Mouse (Mus musculus): ENCODE measurements at regions not wholly inside any gene's neighbourhood (a gene's known extent, or its start where the extent isn't known, plus 50 kb on each side); places are given as distances from the start of the nearest gene placed in this dataset.
"Not testable (repeated sequence)": the region's sequence is repeated elsewhere in the genome, so short reads cannot be mapped to it uniquely, and the experiment has no call there.

DNA sequence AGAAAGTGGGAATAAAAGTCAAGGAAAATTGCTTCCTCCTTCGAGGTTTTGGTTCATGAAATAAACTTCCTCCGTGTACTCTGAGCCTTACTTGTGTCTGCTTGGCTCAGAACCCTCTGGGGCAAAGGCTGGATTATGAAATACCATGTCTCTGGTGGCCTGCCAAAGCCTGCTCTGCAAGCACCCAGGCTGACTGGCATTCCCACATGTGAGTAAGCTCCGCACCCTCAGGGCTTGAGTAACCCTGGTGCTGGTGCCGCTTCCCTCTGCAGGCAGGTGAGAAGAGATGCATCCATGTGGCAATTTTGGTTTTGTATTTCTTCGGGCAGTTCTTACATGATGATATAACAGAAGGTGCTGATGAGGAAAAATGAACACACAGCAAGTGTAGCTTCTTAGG lies 66.0 kb downstream of the Nr2f2 start:
- ATAC-seq (ENCODE audit: low TSS enrichment), result no peak

DNA sequence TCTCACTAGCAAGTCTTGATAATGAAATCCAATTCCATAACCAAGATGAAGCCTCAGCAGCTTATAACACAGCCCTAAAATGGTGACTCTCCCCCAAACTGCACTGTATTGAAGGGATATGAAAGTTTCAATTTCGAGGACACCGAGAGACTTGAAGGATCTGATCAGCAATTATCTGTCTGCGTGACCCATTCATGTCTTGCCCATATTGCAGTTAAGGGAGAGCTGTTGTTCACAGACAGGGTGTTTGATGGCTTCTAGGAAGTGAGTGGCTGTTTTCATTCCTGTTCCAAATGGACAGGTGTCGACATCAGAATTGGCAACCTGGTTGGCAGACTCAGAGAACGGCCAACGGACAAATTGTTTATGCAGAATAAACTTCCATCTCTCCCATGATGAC lies 75.1 kb downstream of the Nr2f2 start:
- ATAC-seq (ENCODE audit: low TSS enrichment), result no peak

DNA sequence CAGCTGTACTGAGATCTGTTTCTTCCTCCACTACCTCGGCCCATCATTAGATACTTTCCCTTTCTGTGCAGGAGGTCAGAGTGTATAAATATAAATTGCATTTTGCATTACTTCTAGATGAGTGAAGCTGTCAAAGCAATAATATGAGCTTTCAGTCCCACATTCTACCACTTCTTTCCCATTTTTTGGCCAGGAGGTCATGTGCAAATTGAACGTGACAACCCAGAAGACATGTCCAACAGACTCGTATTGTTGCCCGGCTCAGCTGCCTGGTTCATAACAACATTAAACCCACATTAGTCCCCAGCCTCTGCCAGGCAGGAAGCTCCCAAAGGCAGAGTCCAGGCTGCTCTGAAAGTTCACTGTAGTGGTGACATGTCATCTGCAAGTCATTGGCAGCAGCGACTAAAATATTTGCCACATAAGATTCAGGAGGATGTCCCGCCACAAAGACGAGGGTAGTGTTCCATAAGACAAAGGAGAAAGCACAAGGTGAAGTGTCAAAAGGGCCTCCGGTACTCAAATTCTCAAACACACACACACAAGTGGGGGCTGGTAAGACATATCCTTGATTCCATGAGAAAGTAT lies 75.7 kb downstream of the Nr2f2 start:
- ATAC-seq (ENCODE audit: low TSS enrichment), result no peak

DNA sequence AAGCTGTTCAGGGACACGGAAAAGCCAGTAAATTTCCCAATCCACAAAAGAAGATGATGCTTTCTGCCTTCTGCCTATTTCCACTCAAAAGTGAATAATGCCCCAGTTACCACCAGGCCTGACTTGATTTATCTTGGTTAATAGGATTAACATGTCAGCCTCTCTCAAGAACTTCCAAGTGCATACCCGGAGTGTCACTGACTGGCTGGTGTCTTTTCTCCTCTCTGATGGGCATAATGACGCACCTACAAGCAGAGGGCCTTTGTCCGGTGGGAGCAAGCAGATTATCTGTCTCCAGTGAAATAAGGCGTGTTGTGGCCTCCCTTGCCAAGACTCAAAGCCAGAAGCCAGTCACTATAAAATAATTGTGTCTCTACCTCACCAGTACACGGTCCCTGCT lies 76.3 kb downstream of the Nr2f2 start:
- ATAC-seq (ENCODE audit: low TSS enrichment), result no peak

DNA sequence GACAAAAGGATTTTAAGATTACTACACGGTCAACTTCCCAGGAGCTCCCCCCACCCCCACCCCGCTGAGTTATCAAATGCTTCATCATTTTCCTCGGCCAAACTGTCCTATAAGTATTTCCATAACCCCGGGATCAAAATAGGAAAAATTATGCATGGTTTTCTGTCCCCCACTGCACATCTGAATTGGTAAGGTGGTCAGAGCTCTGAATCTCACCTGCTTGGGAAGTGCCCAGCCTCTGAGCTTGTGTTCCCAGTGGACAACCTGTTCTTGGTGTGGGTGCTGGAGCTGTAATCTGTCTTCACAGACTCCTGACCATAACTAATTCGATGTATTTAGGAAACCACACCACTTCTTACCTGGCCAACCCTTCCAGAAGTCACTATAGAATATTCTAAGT lies 77.9 kb downstream of the Nr2f2 start:
- no peak for ATAC-seq (ENCODE audit: low TSS enrichment)

DNA sequence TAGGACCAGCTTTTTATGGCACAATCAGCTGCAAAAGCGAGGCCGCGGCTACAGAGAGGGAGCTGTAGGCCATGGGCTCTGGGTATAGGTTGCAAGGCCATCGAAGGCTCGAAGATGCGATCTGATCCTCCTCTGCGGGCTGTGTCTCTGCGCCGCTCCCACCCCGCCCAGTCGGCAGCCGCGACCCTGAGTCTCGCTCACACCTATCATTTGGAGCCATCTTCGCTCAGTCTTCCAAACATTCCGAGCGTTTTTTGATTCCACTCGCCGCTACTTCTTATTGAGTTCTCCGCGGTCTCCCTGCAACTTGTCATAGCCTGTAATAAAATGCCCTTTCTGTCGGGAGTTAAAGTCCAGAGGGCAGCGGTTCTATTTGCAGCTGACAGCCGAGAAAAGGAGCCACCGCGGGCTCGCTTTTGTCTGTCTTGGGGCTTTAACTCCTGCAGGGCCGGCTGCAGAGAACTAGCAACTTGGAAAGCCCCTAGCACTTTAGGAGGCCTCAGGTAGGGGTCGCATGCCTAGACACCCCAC lies 78.6 kb downstream of the Nr2f2 start:
- ATAC-seq (ENCODE audit: low TSS enrichment), result no peak

DNA sequence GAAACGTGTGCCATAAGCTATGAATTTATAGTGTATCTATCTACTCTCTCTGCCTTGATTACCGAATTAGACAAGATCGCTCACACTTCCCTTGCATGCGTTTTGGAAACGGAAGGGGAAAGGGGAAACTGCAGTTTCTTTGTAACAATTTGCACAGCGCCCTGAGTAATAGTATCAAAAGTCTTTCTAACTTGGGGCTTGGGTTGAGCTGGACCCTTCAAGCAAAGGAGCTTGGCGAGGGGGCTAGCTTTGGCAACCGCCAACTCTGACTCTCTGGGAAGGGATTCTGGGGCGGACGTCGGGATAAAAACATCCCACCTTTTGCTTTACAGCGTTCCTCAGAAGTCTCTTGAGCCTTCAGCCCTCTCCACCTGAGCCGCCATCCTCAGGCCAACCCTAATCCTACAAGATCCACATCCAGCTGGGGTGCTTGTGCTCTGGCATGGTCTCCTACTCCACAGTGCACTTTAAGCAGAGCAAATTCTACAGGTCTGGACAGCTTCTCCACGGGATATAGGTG lies 79.6 kb downstream of the Nr2f2 start:
- no peak for ATAC-seq (ENCODE audit: low TSS enrichment)

DNA sequence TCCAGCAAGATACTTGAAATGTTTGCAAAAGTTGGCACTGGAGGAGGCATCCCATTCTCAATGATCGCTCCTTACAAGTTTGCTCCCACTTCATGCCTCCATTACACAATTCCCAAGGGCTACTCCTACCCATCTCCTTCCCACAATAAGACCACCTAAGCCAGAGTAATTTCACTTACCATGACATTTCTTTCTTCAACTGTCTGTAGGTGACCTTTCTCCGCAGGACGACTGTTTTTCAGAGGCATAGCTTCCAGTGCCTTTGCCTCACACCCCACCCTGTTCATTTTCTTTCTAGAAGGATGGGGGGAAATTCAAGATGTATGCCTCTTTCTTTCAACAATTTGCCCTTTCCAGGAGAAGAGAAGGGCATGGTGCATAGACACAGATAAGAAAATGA lies 81.2 kb downstream of the Nr2f2 start:
- ATAC-seq (ENCODE audit: low TSS enrichment), result no peak

DNA sequence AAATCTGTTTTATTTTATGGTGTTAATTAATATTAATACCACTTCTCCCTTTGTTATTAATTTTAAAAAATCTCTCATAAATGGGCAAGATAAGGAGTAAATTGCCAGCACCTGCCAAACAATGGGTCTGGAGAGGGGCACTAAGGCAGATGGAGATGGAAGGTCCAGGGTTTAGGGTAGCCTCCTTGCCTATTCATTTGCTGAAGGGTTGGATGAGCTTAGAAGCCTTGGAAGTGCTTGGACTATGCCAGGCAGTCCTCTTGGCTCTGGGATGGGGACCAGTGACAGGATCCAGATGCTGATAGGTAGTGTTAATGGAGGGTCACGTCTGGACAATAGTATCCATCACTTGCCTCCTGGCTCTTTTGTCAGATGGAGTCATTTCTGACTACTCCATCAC lies 82.7 kb downstream of the Nr2f2 start:
- ATAC-seq (ENCODE audit: low TSS enrichment), result no peak

DNA sequence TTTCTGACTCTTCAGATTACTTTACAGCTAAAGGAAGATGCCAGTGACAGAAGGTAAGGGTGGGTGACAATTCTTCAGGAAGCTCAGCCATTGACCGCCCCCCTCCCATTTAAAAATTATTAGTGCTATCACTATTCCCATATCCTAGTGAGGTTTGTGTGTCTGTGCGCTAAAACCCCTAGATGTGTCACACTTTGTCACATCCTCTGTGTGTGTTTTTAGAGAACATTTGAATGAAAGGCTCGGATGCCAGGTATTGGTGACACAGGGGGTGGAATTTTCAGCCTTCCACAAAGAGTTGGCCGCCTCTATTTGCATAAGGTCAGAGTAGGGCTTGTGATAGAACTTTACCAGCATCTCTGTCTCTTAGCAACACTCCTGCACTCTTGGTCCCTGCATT lies 83.4 kb downstream of the Nr2f2 start:
- no peak for ATAC-seq (ENCODE audit: low TSS enrichment)

DNA sequence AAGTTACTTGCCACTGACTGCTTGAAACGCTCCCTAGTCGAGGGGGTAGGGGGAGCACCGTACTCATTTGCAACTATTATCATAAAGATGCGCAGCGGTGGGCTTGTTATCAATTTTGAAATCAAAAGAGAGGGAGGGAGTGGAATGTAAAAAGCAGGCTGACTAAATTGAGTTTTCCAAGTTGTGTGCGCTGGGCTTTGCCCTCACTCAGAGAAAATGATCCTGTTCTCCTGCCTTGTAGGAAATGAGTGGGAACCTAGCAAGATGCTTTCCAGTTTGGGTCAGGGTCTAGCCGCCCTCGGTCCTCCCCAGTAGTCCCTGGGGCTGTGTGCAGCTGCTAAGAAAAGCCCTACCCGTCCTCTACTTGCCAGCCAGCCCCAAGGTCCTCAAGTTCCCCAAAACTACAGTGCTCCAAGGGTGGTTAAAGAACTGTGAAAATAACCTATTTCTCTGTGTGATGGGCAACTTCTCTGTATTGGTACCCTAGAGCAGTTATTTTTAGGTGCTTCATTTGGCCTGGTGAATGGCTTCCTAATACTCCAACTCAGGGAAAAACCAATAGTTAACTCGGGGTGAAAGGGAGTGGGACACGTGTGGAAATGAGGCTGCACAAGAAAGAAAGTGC lies 84.5 kb downstream of the Nr2f2 start:
- ATAC-seq (ENCODE audit: low TSS enrichment), result no peak

DNA sequence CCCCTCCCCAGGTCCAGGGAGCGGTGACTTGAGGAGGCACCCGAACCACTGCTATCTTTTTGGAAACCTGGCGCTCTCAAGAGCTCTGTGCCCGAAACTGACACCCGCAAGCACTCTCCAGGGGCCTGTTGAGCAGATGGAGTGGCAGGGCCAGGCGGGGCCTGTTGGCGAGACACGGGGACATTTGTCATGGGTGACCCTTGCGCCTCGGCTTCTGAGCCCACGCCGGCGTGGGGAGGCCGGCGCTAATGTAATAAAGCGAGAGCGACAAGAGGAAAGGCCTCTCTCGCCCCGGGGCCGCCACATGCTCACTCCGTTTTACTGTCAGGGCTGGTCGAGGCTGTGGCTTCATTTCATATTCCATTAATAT lies 85.2 kb downstream of the Nr2f2 start:
- ATAC-seq (ENCODE audit: low TSS enrichment), result no peak

DNA sequence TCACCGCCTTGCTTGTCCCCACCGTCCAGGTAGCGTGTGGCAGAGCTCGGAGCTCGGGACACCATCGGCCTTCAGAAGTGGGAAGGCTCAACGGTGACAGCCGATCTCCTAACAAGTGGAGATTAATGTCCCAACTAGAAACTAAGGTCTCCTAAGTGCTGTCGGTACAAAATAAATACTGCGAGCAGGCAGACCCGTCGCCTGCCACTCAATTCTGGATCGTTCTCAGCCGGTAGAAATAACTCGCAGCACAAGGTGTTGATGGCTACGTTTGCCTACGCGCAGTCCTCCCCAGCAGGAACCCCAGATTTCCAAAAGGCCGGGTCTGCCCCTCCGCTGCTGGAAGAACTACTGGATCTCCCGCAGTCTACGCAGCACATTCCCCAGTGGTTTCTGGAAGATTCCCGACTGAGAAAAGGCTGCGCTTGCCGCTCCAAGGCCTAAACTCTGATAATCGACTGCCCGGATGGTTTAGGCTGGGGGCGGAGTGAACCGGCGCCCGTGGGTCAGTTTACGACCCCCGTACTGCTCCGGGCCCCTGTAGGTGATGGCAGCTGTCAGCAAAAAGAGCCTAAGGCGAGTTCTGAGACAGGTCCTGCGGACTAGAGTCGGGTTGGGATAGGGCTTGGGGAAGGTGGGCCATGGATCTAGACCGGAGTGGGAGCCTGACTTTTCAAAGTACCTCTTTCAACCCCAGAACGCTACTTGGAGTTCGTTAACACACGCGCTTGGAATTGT lies 85.7 kb downstream of the Nr2f2 start:
- no peak for ATAC-seq (ENCODE audit: low TSS enrichment)

DNA sequence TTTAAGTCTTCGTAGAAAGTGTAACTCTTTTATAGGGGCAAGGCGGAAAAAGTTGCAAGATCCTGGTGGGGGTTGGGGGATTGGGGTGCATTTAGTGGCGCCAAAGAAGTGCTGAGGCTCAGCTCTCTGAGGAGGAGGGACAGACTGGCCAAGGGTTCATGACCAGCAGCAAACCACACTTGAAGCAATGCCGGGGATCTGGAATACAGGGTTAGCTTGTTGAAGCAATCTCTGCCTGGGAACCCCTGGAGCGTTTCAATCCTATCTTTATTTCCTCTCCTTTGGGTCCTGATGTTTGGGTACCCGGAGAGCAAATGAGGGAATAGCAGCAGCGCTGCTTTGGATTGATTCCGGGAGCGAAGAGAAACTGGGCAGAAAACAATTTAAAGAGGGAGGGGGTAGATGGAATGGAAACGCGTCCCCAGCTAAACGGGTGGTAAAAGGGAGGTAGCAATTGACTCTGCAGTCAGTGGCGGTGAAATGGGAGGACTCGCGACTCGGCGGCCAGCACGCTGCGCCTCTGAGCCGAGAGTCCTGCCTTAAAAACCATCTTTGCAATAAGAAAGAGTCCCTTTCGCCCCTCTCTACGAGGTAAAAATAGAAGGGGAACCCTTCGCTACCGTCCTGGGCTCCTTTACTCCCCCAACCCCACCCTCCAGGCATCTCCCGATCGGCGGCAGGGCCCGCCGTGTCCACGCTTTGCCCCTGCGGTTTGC lies 86.5 kb downstream of the Nr2f2 start:
- ATAC-seq (ENCODE audit: low TSS enrichment), result no peak

DNA sequence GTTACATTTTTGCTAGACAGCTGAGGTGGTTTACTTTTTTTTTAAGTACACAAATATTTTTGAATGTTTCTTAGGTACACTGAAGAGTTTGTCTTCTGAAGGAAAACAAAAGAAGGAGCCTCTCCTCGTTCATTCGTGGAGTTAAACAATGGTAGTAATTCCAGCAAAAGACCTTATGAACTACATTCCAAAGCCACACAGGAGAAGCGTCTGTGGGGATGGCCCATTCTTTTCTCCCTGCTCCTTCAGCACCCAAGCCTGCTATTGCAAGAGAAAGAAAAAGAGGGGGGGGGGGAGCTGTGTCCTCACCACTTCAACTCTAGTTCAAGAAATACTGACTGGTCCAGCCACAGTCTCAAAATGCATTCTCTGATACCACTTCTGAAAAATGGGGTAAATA lies 87.4 kb downstream of the Nr2f2 start:
- ATAC-seq (ENCODE audit: low TSS enrichment), result no peak

DNA sequence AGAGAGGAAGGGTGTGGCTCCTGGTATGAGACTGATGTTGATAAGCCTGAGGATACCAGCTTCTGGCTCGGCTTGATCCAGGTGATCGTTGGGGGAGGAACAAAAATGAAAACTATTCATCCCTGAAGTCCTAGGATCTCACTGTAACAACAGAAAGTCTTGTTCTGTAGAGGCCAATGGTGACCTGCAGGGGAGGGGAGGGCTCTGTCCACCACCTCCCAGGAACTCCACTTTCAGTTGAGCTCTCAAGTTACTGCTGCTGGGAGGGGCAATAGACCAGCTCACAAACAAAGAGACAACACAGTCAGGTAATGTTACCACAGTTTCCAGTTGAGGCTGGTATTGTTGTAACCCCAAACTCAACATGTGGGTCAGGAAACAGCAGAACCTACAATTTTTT lies 90.5 kb downstream of the Nr2f2 start:
- ATAC-seq (ENCODE audit: low TSS enrichment), result no peak

DNA sequence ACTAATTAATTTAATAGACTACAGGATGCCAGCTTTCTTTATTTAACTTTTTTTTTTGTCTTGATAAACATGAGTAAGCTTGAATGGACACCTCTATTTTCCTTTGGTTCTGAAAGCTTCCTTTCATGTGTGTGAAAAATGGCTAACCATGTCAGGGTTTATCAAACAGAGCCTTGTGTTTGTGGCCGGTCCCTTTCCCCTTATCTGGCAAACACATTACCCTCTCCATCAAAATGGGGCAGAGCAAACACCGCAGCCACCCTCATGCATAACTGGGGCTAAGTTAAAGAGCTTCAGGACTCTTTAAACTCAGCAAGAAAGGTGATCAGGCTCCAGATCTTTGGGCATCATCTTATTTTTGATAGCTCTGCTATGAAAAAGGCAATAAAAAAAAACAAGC lies 92.2 kb downstream of the Nr2f2 start:
- ATAC-seq (ENCODE audit: low TSS enrichment), result no peak

DNA sequence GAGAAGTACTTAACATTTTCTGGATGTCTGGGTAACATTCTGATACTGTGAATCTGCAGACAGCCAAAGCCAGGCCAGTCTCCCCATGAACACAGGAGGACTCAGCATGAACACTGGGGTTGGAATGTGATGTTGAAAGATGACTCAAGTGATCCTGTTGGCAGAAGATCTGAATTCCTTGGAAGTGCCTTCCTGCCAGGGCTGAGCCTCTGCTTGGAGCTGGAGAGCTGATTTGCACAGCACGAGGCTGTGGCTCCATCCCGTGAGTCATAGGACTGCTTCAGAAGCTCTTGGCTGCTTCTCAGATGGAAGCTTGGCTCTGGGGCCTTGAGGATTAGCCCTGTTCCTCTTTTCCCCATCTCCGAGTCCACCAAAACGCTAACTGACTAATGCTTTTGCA lies 99.5 kb downstream of the Nr2f2 start:
- ATAC-seq (ENCODE audit: low TSS enrichment), result peak; percentile 84

DNA sequence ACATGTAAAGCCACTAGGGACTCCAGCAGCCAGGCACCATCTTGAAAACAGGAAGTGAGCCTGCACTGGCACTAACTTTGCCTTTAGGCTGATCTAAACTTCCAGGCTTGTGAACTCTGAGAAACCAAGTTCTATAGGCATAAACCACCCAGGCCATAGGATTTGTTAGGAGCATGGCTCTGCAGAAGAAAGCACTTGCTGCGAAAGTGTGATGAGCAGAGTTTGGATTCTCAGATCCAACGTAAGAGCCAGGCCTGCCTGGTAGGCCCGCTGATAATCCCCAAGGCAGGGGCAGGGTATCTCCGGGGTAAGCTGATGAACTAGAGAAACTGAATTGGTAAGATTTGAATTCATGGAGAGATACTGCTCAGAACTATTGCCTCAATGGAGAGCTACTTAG lies 109.7 kb downstream of the Nr2f2 start:
- no peak for ATAC-seq (ENCODE audit: low TSS enrichment)

DNA sequence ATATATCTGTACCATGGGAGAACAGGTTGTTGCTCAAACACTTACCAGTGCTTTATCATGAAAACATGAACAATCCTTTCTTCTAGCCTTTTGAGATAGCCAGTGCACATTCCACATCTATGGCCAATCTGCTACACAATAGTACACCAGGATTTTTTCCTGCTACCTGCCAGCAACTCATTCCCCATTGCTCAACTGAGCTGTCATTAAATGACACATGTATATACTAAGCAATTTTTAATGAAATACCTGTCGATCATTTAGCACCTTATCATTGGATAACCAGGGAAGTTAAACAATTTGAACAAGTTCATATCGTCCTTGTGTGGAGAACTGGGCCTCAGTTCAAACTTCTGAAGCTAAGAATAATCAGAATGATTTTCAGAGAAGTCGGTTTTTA lies 111.5 kb downstream of the Nr2f2 start:
- ATAC-seq (ENCODE audit: low TSS enrichment), result no peak

DNA sequence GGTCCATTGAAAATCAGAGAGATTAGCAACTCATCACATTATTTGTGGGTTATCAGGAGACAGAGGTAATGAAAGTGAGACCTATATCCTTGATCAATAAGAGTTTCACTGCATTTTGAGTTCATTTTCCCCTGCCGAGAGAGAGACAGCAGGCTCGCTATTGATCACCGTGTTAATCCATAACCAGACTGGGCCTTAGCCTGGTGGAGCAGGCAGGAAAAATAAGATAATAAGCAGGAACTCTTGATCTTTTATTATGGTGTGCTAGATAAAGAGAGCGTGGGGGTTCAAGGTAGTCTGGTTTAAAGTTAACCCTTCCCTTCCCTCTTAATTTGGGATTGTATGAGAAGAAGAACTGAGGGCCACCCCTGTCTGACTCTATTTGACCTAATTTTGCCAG lies 113.3 kb downstream of the Nr2f2 start:
- ATAC-seq (ENCODE audit: low TSS enrichment), result no peak

DNA sequence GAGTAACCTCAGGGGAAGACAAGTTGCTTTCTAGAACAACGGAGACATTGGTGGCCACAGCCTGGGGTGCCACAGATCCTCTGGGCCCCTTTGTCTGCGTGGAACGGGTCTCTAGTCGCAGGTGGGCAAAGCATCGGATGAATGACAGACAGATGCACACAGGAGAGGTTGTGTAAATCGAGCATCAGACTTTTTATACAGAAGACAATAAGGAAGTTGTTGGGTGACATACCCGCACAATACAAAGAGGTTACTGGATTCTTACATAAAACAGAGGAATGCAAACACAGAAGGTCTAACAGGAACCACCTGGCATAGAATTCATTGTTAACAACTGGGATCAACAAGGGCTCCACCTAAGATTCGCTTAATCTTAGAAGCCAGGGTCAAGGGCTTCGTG lies 127.5 kb downstream of the Nr2f2 start:
- not testable (repeated sequence) for ATAC-seq (ENCODE audit: low TSS enrichment)

DNA sequence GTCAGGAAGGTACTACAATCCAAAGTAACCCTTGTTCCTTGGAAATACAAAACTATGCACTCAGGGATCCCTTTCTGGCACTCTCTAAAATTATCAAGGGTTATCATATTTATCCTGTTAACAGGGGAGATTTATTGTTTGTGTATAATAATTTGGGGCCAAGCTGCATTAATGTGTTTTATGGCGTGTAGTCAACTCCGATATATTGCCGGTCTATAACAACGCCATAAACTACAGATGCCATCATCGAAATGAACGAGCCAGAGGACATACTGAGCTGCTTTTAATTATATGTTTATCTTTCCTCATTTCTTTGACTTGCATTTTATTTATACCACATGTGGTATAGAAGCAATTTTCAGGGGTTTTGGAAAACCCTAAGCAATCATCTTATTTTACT lies 147.2 kb downstream of the Nr2f2 start:
- no peak for ATAC-seq (ENCODE audit: low TSS enrichment)
